Mouse (Mus musculus): ENCODE measurements at regions not wholly inside any gene's neighbourhood (a gene's known extent, or its start where the extent isn't known, plus 50 kb on each side); places are given as distances from the start of the nearest gene placed in this dataset.

DNA sequence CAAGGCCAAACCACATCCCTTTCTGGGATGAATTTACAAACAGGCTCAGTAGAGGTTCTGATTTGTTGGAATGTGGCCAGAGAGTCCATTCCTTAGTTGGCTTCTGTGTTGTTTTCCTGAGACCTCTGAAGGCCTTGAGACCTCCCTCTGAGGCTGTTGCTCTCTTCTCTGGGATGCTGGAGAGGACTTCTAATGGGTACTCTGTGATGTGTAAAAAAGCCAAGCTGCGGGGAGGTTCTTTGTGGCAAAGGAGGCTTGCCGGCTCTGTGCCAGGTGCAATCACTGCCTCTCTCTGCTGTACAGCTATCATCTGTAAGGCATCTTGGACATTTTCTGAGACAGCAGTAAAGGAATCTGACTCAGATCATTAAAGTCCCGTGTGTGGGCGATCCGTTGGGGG is 192.3 kb downstream of the Gm5447 start:
- DNase-seq (ENCODE audit: low read depth, low spot score): no peak

DNA sequence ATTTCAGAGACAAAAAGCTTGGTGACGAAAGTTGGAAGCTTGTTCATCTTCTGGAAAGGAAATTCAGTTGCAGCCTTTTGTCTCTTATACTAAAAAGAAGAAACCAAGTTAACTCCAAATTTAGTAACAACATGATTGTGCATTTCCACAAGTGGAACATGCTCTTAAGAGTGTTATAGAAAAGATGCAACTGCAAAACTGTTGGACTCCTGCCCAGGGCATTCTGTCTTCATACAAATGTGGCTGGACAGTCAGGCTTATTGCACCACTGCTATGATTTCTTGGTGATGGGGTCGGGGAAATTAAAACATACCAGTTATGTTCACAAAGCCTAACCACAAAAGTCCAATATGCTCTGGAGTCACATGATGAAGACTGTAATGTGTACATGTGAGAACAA is 194.8 kb downstream of the Gm5447 start:
- DNase-seq (ENCODE audit: low read depth, low spot score): no peak

DNA sequence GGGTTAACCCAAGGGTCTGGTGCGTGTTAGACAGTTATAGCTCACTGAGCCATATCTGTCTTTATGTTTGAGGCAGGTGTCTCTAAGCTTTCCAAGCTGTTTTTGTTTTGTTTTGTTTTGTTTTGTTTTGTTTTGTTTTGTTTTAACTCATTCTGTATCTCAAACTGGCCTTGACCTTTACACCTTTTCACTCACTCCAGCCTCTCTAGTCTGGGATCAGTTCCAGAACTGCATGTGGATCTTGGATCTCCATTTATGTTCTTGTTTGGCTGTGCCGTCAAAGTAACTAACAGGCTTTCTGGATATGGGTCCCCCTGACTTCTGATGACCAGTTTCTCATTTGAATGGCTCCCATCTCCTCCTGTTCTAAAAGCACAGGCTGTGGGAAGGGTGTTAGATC is 197.7 kb downstream of the Gm5447 start:
- DNase-seq (ENCODE audit: low read depth, low spot score): no peak

GRCm38 (mm10) chr13:31172580-31172979 is 198.6 kb downstream of the Gm5447 start:
- DNase-seq (ENCODE audit: low read depth, low spot score): no peak

GRCm38 (mm10) chr13:31177999-31178783 is 204.2 kb downstream of the Gm5447 start:
- no peak for DNase-seq (ENCODE audit: low read depth, low spot score)

- DNase-seq (ENCODE audit: low read depth, low spot score): no peak
Observed at GRCm38 (mm10) chr13:31178964-31179363, 205.0 kb downstream of the Gm5447 start.

DNA sequence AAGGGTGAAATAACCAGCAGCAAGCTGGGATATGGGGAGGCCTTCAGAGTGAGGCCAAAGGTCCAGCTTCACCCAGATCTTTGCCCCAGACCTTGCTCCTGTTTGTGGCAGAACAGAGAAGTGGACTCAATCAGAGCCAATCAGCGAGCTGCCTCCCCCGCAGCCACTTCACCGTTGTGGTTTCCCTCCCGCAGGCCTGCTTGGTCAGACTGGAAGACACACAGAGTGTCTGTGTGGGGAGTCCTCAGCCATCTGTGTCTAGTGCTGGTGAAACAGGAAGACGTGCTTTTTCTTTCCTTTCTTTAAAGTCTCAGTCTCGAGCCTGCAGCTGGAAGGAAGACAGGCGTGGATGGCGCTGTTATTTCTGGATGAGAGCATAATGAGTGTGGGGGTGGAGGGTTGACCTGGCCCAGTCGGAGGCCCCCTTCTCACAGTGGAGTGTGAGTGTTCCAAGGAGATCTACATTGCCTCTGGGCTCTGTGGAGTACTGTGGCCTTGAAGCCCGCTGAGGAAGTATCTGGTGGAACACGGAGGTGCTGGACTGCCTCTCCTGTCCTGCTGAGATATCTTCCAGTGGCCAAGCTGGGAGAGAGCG is 205.5 kb downstream of the Gm5447 start:
- no peak for DNase-seq (ENCODE audit: low read depth, low spot score)

DNA sequence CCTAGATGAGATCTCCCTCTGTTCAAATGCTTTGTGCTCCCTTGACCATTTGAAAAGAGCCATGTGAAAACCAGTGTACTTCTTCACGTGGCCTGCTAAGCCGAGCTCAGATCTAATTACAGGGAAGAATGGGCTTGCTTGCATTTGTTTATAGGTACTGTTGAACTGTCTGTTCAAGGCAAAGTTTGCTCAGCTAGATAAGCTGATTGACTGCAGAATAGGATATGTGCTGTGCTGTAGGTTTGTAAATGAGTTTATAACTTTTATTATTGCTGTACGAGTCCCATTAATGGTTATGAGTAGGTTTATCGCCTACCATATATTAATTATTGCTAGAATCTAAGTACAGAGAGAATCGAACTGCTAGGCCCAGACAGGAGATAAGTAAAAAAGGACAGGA is 207.5 kb downstream of the Gm5447 start:
- DNase-seq (ENCODE audit: low read depth, low spot score): no peak

GRCm38 (mm10) chr13:31184845-31185834 is 211.1 kb downstream of the Gm5447 start:
- DNase-seq (ENCODE audit: low read depth, low spot score): no peak

DNA sequence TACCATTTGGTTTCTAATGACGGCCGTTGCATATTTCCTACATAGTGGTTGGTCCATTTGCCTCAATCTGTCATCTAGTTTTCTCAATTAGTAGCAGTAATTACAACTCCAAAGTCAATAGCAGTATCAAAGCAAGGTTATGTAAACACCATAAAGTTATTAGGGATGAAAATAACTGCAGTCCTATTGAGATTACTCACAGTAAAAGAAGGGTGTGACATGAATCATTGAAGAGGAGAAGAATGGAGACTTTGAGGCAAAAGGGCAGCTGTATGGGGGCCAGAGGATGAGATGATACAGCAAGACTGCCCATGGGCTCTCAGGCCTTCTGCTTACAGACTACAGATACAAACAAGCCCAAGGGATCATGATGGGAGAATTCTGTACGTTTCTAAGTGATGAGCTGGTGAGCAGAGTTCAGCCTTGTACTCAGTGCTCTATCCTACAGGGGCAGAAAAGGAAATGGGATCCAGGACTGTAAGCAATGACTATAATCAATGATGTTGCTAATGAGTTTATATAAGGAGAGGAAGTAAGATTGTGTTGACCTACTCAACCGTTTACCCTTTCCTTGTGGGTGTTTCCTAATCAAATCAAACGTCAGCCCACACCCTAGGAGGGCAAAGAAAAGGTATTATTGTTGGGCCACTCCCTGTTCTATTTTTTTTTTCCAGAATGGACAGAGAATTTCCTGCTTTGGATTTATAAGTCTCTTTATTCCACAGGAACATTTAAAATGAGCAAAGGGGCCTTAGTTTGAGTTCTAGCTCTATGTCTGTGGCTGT is 213.0 kb downstream of the Gm5447 start:
- DNase-seq (ENCODE audit: low read depth, low spot score): no peak

GRCm38 (mm10) chr13:31189116-31189515 is 215.1 kb downstream of the Gm5447 start:
- DNase-seq (ENCODE audit: low read depth, low spot score): no peak

DNA sequence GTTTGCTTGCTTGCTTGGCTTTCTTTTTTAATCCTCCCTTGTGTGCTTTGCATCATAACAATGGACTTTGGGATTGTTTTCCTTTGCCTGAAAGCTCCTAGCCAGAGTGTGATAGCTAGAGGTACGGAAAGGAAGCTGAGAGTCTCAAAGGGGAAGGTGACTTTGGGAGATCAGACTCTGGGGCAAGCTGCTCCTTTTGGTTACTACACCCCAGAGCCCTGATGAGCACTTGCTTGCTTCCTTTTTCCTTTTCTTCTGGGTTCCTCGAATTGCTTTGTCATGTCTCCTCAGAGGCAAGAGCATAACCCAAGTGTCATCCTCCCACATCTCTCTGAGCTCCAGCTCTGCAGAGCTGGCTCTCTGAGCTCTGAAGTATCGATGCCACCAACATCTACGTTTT is 216.0 kb downstream of the Gm5447 start:
- DNase-seq (ENCODE audit: low read depth, low spot score): no peak

DNA sequence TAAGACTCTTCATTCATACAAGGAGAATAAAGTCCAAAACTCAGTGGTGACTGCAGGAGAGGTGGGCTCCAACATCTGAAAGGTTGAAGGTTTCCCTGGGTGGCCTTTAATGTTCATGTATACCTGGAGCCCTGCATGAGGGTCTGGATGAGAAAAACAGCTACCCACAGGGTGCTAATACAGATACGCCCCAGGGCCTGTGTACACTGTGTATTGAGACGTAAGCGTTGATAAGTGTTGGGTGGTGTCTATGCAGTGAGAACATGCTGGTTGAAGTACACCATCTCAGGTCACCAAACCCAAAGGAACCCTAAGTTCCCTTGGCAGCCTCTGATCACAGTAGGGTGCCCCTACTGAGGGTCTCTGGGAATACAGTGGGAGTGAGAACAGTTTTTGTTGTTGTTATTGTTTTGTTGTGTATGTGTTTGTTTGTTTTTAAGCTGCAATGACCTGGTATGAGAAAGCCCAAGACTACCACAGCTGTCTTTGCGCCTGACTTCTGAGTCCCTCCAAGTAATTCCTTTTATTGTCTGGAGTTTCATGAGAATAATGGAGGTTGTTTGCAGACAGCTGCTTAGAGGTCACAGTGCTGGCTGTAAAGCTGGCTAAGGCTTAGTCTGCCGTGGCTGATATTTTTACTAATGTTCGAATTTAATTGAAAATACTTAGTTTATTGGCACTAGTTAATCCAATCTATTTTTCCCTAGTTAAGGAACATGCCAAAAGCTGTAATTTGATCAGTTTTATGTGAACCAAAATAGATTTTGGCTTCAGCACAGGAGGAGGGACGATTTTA is 217.5 kb downstream of the Gm5447 start:
- no peak for DNase-seq (ENCODE audit: low read depth, low spot score)

DNA sequence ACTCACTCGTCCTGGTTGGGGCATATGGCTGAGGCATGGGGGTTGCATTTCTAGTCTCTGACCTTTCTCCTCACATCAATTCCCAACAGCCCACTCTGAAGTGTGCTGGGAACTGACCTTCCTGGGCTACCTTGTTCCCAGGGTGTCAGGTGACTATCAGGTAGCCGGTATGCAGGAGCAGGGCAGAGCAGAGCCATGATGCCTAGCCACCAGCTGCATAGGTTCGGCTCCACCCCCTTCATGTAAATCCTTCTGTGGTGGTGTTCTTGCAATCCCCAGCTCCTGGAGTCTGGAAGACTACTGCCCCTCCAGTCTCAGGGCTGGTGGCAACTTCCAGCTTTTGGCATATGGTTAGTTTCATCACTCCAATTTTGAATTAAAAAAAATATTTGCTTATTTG is 221.0 kb downstream of the Gm5447 start:
- DNase-seq (ENCODE audit: low read depth, low spot score): no peak

GRCm38 (mm10) chr13:31196546-31196945 is 222.5 kb downstream of the Gm5447 start:
- no peak for DNase-seq (ENCODE audit: low read depth, low spot score)

DNA sequence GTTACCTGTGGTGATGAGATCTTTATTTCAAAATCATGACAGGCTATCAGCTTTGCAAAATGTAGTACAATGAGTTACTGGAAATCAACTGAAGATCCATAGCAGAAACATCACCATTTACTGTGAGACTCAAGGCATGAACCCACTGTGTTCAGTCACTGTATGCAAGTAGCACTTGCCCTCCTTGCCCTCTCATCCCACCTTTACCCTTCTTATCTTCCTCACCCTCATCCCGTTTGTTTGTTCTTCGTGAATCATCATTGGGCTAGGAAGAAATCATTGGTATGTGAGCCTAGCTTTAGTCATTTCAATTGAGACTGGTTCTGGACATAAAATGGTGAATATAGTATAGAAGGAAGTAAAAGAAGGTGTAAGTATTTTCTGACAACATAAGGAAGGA is 223.6 kb downstream of the Gm5447 start:
- no peak for DNase-seq (ENCODE audit: low read depth, low spot score)

- DNase-seq (ENCODE audit: low read depth, low spot score): no peak
Observed at GRCm38 (mm10) chr13:31199384-31199783, 225.4 kb downstream of the Gm5447 start.

- DNase-seq (ENCODE audit: low read depth, low spot score): no peak
Observed at GRCm38 (mm10) chr13:31204068-31204467, 230.1 kb downstream of the Gm5447 start.

DNA sequence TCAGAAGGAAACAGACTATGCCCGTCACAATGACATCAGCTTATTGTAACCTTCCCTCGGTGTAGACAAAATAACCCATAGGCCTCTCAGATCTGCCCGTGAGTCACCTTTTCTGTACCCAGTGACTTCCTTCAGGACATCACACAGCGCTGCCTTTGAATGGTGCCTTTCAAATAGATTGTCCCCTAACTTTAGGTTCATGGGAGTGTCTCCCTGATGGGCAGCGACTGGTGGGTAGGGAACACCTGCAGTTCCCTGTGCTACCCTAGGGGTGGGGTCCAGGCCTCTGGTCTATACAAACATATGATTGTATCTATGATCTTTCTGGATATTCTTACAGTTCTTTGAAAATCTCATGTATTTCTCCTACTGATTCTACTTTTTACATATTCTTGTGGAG is 232.4 kb downstream of the Gm5447 start:
- no peak for DNase-seq (ENCODE audit: low read depth, low spot score)

DNA sequence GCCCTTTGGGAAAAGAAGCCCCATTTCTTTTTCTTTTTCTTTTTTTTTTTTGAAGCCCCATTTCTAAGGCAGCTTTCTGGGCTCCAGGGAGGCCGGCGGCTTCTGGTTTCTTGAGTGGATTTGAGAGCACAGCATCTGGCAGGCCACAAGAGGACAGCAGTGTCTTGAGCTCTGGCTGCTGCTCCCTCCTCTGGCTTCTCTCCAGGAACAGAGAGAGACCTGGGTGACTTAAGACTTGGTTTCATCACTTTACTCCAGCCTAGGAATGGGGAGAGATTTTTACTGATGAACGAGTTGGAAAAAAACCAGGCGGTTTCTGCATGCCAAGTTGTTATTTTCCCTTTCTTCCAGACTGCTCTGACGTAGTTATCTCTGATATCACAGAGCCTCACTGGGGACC is 233.7 kb downstream of the Gm5447 start:
- no peak for DNase-seq (ENCODE audit: low read depth, low spot score)

- DNase-seq (ENCODE audit: low read depth, low spot score): no peak
Observed at GRCm38 (mm10) chr13:31223016-31223415, 249.0 kb downstream of the Gm5447 start.

Data from brain, embryonic 18.5 days (tissue).